Mouse (Mus musculus) embryo, embryonic 10.5 days (tissue): ENCODE measurements around the gene Map7.
A peak's percentile ranks its signal among the peaks of the same experiment; 100 is the strongest.

ENCODE experiments used
- DNase-seq: peaks from one replicate; pipeline ENCODE4 v3.0.0-alpha.2; 2015; ENCODE audit warnings: low spot score

Map7 gene

GRCm38 (mm10) chr10:20234466-20234865, 86.2 kb downstream of the Map7 start:
- peak; percentile 37 for DNase-seq

GRCm38 (mm10) chr10:20235656-20236055, 87.4 kb downstream of the Map7 start:
- no peak for DNase-seq

GRCm38 (mm10) chr10:20236241-20236640, 88.0 kb downstream of the Map7 start:
- DNase-seq, result no peak

GRCm38 (mm10) chr10:20238281-20238680, 90.0 kb downstream of the Map7 start:
- DNase-seq, result no peak

DNA sequence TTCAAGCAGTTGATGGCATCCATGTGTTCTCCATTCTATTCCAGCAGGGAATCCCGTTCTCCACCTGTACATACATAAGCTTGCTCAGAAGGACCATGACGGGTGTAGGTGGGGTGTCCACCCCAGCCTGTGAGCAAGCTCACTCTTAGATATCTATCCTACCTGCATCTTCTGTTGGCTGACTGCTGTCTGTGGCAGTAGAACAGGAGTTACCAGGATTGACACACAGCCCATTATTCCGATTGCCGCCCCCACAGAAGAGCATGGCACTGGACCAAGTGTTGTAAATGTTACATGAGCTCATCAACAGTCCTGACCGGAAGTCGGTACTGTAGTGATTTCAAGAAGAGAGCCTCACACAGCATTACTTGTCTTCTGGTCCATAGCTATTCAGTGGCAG, 92.6 kb downstream of the Map7 start:
- DNase-seq, result no peak

DNA sequence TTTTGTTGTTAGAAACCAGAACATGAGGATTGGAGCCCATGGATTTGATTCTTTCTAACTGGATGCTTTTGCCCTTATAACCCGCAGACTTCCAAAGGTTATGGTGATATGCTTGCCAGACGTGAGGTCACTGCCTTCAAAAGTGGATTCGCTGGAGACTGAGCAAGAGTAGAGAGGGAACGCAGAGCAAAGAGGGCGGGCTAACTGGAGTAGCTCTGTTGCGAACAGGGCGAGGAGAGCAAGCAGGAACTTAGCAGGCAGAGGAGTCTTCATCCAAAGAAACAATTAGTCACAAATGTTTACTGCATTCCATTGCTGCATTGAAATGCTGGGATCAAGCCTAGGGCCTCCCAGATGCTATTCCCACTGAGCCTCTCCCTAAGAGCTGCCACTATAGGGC, 95.0 kb downstream of the Map7 start:
- DNase-seq, result no peak

DNA sequence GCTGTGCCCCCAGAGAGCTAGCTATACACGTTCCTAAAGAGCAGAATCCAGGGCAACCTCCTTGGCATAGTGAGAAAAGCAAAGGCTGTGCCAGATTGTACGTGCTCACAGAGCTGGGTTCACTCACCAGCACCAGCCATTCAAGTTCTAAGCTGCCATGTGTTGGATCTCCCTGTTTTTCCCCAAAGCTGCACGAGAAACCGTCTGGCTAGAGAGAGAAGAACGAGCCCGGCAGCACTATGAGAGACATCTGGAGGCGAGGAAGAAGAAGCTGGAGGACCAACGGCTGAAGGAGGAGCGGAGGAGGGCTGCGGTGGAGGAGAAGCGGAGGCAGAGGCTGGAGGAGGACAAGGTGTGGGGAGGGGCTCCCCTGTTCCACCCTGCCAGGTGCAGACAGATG, 96.8 kb downstream of the Map7 start:
- no peak for DNase-seq

- no peak for DNase-seq
Observed at GRCm38 (mm10) chr10:20249091-20249490, 100.8 kb downstream of the Map7 start.

DNA sequence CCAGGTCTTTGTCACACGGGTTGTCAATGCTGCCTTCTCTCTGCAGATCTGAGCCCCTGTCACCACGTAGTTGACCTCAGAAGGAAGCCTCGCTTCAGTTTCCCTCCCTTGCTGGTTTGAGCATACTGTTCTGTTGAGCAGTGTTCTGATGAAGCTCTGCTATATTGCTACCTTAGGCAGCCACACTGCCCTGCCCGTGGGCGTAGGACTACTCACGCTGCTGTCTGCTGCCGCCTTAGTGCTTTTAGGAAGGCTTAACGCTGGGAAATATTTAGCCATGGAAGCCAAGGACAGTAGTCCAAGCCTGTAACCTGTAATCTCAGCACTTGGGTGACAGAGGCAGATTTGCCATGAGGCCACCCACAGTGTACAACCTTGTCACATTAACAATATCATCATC, 107.3 kb downstream of the Map7 start:
- no peak for DNase-seq

DNA sequence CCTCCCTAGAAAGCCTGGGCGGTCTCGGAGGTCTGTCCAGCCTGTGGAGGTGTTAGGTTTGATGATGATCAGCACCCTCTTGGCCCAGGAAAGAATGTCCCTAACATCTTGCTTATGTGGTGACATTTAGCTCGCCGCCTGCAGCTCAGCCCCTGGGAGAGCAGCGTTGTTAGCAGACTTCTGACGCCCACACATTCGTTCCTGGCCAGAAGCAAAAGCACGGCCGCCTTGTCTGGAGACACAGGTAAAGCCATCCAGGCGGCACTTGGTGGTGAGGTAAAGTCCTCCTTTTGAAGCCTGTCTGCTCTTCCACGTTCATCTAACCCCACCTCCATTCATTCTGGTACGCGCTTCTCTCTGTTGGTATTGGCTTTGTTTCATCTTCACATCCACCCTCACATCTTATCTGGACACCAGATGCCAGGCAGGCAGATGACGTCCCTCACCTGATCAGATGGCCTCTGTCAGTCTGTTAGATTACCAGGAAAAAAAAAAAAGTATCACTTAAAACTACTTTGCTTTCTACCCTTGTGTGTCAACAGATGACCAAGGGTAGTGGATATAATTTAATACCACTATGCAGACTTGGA, 108.9 kb downstream of the Map7 start:
- no peak for DNase-seq

DNA sequence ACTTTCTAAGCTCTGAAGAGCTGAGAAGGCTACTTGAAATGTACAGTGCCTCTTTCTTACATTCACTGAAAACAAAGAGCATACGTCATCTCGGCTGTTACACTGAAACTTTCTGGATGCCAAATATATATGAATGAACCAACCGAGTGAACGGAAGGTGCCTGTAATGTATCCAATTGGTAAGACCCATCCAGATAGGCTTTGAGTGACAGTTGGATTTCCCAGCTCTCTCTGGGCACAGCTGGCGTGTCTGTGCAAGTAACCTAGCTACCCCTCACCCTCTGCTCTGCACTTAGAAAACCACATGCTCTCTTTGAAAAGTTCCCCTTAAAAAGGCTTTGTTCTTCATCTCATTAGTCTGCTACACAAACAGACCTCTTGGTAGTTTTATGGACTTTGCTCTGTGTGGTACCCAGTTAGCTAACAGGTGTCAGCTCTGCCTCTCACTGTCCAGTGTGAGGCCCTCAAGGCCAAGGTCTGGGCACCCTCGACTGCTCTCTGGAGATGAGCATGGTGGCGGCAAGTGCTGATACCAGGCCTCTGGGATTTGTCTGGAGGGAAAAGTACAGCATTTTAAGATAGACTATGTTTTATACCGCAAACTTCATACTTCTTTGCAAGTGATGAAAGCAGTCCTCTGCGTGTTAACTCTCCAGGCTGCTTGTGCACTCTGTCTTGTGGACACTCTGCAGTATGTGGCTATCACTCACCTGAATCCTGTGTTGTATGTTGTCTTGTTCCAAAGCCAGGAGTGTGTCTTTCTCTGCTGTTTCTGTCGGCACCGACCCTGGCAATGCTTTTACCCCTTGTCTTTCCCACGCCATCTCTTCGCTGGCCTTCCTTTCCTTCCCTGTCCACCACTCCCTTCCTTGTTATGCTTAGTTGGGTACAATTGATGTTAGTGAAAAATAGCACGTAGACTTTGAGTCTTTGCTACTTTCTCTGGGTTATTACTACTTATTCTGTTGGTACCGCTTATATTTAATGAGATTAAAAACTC, 109.8 kb downstream of the Map7 start:
- DNase-seq, result no peak

DNA sequence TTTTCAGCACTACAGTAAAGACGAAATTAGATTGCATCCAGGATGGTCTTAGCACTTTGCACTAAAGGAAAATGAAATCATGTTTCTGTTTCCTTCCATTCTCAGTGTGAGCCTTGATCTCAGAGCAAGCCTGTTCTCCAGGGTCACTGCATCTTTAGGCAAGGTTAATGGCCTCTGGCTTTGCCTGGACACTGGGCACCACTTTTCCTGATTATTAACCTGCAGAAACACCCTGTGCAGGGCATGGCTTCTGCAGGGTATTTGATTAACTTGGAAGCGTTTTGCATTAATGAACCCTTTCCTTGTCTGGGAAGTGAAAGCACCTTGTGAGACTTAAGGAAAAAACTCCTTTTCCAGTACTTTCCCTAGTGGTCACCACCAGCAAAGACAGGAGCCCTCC, 111.2 kb downstream of the Map7 start:
- DNase-seq, result no peak

DNA sequence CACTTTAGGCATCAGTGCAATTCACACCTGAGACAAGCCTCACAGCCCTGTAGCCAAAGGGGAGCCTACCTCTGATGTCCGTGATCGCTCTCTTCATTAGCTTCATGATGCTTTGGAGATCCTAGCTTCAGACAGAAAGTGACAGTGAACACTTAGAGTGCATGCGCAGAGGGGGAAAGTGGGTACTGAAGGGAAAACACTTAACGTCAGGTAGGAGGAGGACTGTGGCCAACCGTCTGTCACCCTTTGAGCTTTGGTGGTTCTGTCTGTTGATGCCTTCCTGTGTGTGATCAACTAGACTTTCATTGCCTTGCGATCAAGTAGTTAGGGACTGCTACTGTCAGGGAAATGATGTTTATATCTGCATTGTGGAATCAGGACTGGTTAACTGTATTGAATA, 114.6 kb downstream of the Map7 start:
- DNase-seq, result no peak

DNA sequence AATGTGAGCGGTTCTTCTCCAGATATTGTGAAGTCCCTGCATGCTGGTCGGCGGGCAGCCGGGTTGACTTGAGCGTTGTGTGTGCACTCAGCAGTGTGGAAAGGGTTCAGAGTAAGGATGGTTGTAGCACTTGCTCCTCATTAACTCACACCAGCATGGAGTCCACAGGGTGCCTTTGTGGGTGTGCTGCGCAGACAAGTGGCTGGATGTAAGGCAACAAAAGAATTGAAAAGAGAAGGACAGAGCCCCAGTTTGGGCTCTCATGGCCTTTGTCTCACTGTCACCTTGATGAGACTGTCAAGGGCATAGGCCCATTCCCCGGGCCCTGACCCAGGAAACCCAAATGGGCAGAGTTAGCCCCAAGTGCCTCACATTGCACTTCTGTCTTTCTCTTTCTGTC, 116.2 kb downstream of the Map7 start:
- DNase-seq, result no peak

DNA sequence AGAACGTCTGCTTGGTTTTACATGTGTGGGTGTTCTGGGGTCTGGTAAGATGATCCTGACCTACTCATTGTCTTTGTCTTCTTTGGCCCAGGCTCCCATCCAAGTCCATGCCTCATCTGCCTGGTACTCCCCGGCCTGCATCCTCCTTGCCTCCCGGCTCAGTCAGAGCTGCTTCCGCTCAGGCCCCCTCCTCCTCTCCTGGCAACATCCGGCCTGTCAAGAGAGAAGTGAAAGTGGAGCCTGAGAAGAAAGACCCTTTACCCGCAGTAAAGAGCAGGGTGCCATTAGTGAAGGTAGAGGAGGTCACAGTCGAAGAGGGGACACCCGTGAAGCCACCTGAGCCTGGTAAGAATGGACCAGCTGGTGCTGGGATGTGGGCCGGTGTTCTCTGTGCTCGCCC, 118.8 kb downstream of the Map7 start:
- no peak for DNase-seq

GRCm38 (mm10) chr10:20268945-20269344, 120.7 kb downstream of the Map7 start:
- no peak for DNase-seq

GRCm38 (mm10) chr10:20272380-20272779, 124.1 kb downstream of the Map7 start:
- no peak for DNase-seq

GRCm38 (mm10) chr10:20273278-20273677, 125.0 kb downstream of the Map7 start:
- no peak for DNase-seq

DNA sequence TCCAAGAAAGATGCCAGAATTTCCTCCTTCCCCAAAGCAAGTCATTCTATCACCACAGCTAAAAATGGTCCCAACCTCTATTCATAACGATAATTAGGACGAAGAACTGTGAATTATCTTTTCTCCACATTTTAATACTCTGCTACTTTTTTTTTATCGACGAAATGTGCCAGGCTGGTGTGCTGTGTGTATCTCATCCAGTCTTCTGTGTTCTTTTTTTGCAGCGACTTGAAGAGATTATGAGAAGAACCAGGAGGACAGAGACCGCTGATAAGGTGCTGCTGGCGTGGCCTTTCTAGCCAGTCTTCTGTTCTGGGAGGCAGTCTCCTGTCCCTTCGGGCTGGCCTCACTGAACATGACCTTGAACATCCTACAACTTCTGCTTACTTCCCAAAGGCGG, 125.8 kb downstream of the Map7 start:
- no peak for DNase-seq

DNA sequence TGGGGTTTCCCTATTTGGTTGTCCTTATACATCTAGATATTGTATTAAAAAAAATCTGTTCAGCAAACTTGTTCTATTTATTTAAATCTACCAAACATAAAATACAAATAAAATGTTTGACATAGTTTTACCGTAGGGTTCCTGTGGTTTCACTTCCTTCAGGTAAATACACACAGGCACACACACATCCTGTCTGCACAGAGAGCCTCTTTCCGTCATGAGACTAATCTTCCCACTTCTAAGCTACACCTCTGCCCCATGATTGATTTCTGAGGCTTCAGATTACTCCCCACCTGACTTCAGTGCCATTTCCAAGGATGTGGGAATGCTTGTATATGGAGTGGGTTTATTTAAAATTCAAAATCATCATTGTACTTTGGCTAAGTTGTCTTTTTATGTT, 133.2 kb downstream of the Map7 start:
- DNase-seq, result no peak

DNA sequence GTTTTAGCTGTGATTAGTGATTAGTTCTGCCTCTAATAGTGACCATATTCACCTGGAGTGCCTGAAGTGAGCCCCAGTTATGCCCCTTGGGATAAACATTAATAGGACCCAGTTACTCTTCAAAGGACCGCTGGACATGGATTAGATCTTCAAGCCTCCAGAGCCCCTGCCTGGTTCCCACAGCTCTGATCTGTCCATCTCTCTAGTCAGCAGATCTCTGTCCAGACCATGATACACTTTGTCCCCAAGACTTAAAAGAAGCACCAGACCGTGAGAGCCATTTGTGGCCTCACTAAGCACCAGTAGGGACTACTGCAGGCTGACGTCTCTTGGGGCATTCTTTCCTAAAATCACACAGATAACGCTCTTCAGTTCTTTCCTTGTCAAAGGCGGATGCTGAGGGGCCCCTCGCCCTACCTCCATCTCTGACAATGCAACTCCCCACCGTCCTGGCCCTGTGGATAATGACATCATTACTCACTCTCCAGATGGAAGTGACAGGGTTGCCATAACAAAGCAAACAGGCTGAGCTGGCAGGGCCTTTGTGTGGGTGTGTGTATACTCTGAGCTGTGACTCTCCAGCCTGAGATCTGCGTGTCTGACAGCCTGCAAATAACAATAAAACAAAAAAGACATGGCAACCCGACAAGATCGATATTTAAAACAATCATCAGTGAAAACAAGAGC, 137.2 kb downstream of the Map7 start:
- DNase-seq, result peak; percentile 89

DNA sequence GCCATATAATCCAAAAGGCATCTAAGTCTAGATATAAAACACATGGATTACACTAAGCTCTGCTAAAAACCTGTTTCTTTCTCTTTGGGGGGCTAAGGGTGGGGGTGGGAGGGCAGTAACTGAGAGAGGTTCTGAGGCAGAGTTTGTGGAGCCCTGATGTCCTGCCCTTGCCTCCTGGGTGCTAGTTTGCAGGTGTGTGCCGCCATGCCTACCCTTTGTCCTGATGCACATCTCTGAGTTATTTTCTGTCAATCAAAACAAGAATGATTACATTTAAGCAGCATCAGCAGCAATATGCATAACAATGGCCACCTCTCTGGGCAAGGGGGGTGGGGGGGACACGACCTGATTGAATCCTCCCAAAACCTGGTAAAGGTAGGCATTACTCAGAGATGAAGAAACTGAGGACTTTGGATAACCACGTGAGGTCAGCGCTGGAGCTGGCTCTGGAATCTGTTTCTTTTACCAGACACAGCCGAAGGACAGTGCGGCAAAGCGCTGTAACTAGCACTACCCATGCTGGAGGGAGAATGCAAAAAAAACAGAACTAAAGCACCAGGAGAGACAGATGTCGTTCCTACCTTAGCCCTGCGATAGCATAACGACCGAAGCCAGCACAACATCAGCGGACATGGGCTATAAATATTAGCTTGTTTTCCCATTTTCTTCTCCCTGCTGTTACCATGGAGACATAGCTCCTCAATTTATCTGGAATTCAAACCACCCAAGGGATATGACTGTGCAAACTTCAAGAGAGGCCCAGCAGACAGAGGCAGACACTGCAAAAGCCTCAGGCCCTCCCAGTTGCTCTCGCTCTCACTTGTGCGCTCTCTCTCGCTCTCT, 137.9 kb downstream of the Map7 start:
- peak; percentile 73 for DNase-seq
